Mouse (Mus musculus): ENCODE data around the gene Bank1. TPM values are rescaled to one million over a fixed set of nuclear protein-coding genes. Genes with fewer than 3 reads are reported as not detected.

The Bank1 gene
- polyA plus RNA-seq, 1 experiment from 2014 or later, result 8.3 TPM

GRCm38 (mm10) chr3:136045381-136045780, 280.5 kb downstream of the Bank1 start:
- no peak overlapping the region for H3K27ac ChIP-seq
- no peak overlapping the region for H3K4me3 ChIP-seq (ENCODE audit: inconsistent target)
- 83% methylated on average over 2 of the region's 2 CpGs for WGBS (ENCODE audit: missing documents)
- no peaks in the 10 kb centered on the region for H3K79me2 ChIP-seq (ENCODE audit: inconsistent target)
- H3K36me3 ChIP-seq (ENCODE audit: inconsistent target), result no peaks in the 10 kb centered on the region

- Histone ChIP-seq H3K27ac (no peak overlapping the region), H3K36me3 (ENCODE audit: inconsistent target) (no peaks in the 10 kb centered on the region)
These were observed 285.8 kb downstream of the Bank1 start for GRCm38 (mm10) chr3:136040041-136040440.

GRCm38 (mm10) chr3:136039446-136039845, 286.4 kb downstream of the Bank1 start:
- 91% methylated on average over 6 of the region's 6 CpGs for WGBS (ENCODE audit: missing documents)
- Histone ChIP-seq H3K79me2 (ENCODE audit: inconsistent target) (no peaks in the 10 kb centered on the region), H3K27ac (no peak overlapping the region), H3K36me3 (ENCODE audit: inconsistent target) (no peaks in the 10 kb centered on the region), H3K4me3 (ENCODE audit: inconsistent target) (no peak overlapping the region)

More at GRCm38 (mm10) chr3:136040041-136040440, 285.8 kb downstream of the Bank1 start:
- H3K79me2 ChIP-seq (ENCODE audit: inconsistent target), result no peaks in the 10 kb centered on the region
- no peak overlapping the region for H3K4me3 ChIP-seq (ENCODE audit: inconsistent target)
- 100% methylated on average over 2 of the region's 2 CpGs for WGBS (ENCODE audit: missing documents)

- no peaks in the 10 kb centered on the region for H3K36me3 ChIP-seq (ENCODE audit: inconsistent target)
- no peak overlapping the region for H3K27ac ChIP-seq
- H3K79me2 ChIP-seq (ENCODE audit: inconsistent target), result no peaks in the 10 kb centered on the region
- WGBS (ENCODE audit: missing documents), result 72% methylated on average over 3 of the region's 3 CpGs
- no peak overlapping the region for H3K4me3 ChIP-seq (ENCODE audit: inconsistent target)
These were observed 288.6 kb downstream of the Bank1 start for GRCm38 (mm10) chr3:136037254-136037653.

- Histone ChIP-seq H3K79me2 (ENCODE audit: inconsistent target) (no peaks in the 10 kb centered on the region), H3K4me3 (ENCODE audit: inconsistent target) (no peak overlapping the region), H3K36me3 (ENCODE audit: inconsistent target) (no peaks in the 10 kb centered on the region), H3K27ac (no peak overlapping the region)
- 92% methylated on average over 1 of the region's 1 CpGs for WGBS (ENCODE audit: missing documents)
These were observed 290.1 kb downstream of the Bank1 start for GRCm38 (mm10) chr3:136035784-136036183.

- Histone ChIP-seq H3K27ac (no peak overlapping the region), H3K36me3 (ENCODE audit: inconsistent target) (no peaks in the 10 kb centered on the region), H3K4me3 (ENCODE audit: inconsistent target) (no peak overlapping the region), H3K79me2 (ENCODE audit: inconsistent target) (no peaks in the 10 kb centered on the region)
- WGBS (ENCODE audit: missing documents), result 90% methylated on average over 2 of the region's 2 CpGs
These were observed 301.0 kb downstream of the Bank1 start for GRCm38 (mm10) chr3:136024876-136025275.

GRCm38 (mm10) chr3:136017517-136017916, 308.3 kb downstream of the Bank1 start:
- WGBS (ENCODE audit: missing documents), result 90% methylated on average over 2 of the region's 2 CpGs
- no peaks in the 10 kb centered on the region for H3K36me3 ChIP-seq (ENCODE audit: inconsistent target)
- H3K4me3 ChIP-seq (ENCODE audit: inconsistent target), result no peak overlapping the region
- H3K79me2 ChIP-seq (ENCODE audit: inconsistent target), result no peaks in the 10 kb centered on the region
- H3K27ac ChIP-seq, result no peak overlapping the region

- Histone ChIP-seq H3K27ac (no peak overlapping the region), H3K4me3 (ENCODE audit: inconsistent target) (no peak overlapping the region), H3K36me3 (ENCODE audit: inconsistent target) (no peaks in the 10 kb centered on the region), H3K79me2 (ENCODE audit: inconsistent target) (no peaks in the 10 kb centered on the region)
- WGBS (ENCODE audit: missing documents), result 92% methylated on average over 4 of the region's 4 CpGs
These were observed 315.2 kb downstream of the Bank1 start for GRCm38 (mm10) chr3:136010616-136011015.

- Histone ChIP-seq H3K79me2 (ENCODE audit: inconsistent target) (no peaks in the 10 kb centered on the region), H3K36me3 (ENCODE audit: inconsistent target) (no peaks in the 10 kb centered on the region), H3K4me3 (ENCODE audit: inconsistent target) (no peak overlapping the region), H3K27ac (no peak overlapping the region)
- WGBS (ENCODE audit: missing documents), result 85% methylated on average over 9 of the region's 9 CpGs
These were observed 318.0 kb downstream of the Bank1 start for GRCm38 (mm10) chr3:136007846-136008245.

- no peak overlapping the region for H3K27ac ChIP-seq
- WGBS (ENCODE audit: missing documents), result 91% methylated on average over 11 of the region's 11 CpGs
- H3K36me3 ChIP-seq (ENCODE audit: inconsistent target), result no peaks in the 10 kb centered on the region
- no peak overlapping the region for H3K4me3 ChIP-seq (ENCODE audit: inconsistent target)
- no peaks in the 10 kb centered on the region for H3K79me2 ChIP-seq (ENCODE audit: inconsistent target)
These were observed 318.6 kb downstream of the Bank1 start for GRCm38 (mm10) chr3:136007081-136007828.

Measured in macrophage (primary cell).